Mouse (Mus musculus) liver, adult 2 months (tissue): ENCODE measurements around the gene Olfr716. TPM values are rescaled to one million over a fixed set of nuclear protein-coding genes. Genes with fewer than 3 reads are reported as not detected.
"Not testable (repeated sequence)": the region's sequence is repeated elsewhere in the genome, so short reads cannot be mapped to it uniquely, and the experiment has no call there.

Experiments
- DNase-seq: peaks from one replicate; pipeline ENCODE4 v3.0.0-alpha.2; 2011; ENCODE audit warnings: low read depth, low spot score; ENCODE audit errors: extremely low read depth
- H3K27ac ChIP-seq: fragments of 200-500 bp; replicated peaks from 2 replicates; pipeline ENCODE4 v1.5.1; 2012; ENCODE audit warnings: low read depth, mild to moderate bottlenecking, control low read depth, inconsistent platforms, low read length; ENCODE audit not compliant: insufficient read depth
- H3K27me3 ChIP-seq: fragments of 200-500 bp; 2 replicates; pipeline ENCODE4 v1.6.1; 2012; ENCODE audit warnings: mild to moderate bottlenecking, moderate library complexity, low read length, inconsistent platforms; ENCODE audit not compliant: control insufficient read depth, insufficient read depth
- H3K36me3 ChIP-seq: fragments of 200-500 bp; 2 replicates; pipeline ENCODE4 v1.6.1; 2012; ENCODE audit warnings: low read length, inconsistent platforms; ENCODE audit not compliant: control insufficient read depth, insufficient read depth
- H3K4me1 ChIP-seq: fragments of 200-500 bp; 2 replicates; pipeline ENCODE4 v1.6.1; 2011; ENCODE audit warnings: low read length; ENCODE audit not compliant: control insufficient read depth, insufficient read depth
- H3K4me3 ChIP-seq: fragments of 200-500 bp; 2 replicates; pipeline ENCODE4 v1.5.1; 2011; ENCODE audit warnings: low read depth, mild to moderate bottlenecking, control low read depth, low read length, moderate library complexity; ENCODE audit not compliant: insufficient read depth
- H3K79me2 ChIP-seq: fragments of 200-500 bp; 2 replicates; pipeline ENCODE4 v1.6.1; 2012; ENCODE audit warnings: inconsistent platforms, mild to moderate bottlenecking, low read length, moderate library complexity; ENCODE audit not compliant: control insufficient read depth, insufficient read depth
- H3K9ac ChIP-seq: fragments of 200-500 bp; 2 replicates; pipeline ENCODE4 v1.6.1; 2012; ENCODE audit warnings: low read depth, mild to moderate bottlenecking, control low read depth, inconsistent platforms, low read length
- CTCF ChIP-seq: fragments of 200-500 bp; IDR thresholded peaks from 2 replicates; pipeline ENCODE4 v1.5.1; 2011; ENCODE audit warnings: low read depth, low read length, control low read depth
- POLR2A ChIP-seq: fragments of 200-500 bp; IDR thresholded peaks from 2 replicates; pipeline ENCODE4 v1.6.1; 2011; ENCODE audit warnings: low read length, control low read depth; ENCODE audit not compliant: insufficient read depth; ENCODE audit errors: extremely low read depth
- WGBS: fragments of 180-500 bp; shearing (Covaris S2); methylation state at CpG from one replicate; pipeline ENCODE4 v1.1.7; 2018; 5-methylcytosine and 5-hydroxymethylcytosine counted together
- polyA plus RNA-seq: library from polyadenylated mRNA; depleted of rRNA; stranded (reverse); fragments of >200 nt; gene quantifications from 2 replicates; pipeline ENCODE4 v1.2.3, GENCODE M21; 2012; rRNA removed
- total RNA-seq: library from RNA; depleted of rRNA; stranded (reverse); fragments of >200 nt; gene quantifications from 2 replicates; pipeline ENCODE4 v1.2.3, GENCODE M21; 2014; rRNA removed

The Olfr716 gene
- not detected in 2 replicates for total RNA-seq
- polyA plus RNA-seq, result not detected in 2 replicates

DNA sequence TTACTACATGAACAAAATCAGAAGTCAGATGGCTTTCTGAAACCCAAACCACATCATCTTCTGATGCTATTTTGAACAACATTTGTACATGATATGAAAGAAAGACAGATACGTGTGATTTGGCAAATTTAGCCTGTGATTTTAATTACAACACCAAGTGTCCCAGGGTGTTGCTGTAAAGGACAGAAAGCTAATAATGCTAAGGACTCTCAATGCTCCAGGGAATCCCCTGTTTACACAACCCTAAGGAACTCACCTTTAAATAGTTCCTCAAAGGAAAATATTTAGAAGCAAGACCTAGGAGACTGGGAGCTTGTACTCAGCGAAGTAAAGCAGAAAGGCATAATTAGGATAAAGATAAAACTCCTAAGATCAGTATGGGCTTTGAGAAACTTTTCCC, at the start of gene Olfr716:
Olfr716 (plus strand) TSS at position 301 of the 400 bp plus-strand sequence.
- H3K79me2 ChIP-seq, H3K4me3 ChIP-seq, H3K27me3 ChIP-seq, H3K27ac ChIP-seq, H3K36me3 ChIP-seq, H3K9ac ChIP-seq, H3K4me1 ChIP-seq, DNase-seq: not testable (repeated sequence)
- 67% methylated on average over 2 of the region's 2 CpGs for WGBS

DNA sequence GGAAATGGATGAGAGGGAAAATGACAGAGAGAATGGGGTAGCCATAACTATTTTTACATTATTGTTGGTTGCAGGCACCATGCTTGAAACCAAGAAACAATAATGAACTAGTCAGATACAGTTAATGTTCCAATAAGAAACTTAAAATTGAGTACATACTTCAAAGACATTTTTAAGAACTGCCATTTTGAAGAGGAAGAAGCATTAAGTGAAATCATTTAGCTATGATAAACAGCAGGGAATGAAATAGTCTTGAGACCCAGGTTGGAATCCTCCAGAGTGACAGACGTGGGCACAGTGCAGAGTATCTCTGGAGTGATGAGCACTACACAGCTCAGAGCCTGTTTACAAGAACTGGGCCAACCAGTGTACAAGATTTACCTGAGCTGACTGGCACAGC, 45.2 kb upstream of the Olfr716 start, which contains the start of gene Olfr17:
Olfr17 (plus strand) TSS at position 301 of the 400 bp plus-strand sequence.
- TF ChIP-seq POLR2A, result no peak
- TF ChIP-seq CTCF, result no peak
- H3K4me3 ChIP-seq, result no peak within 1 kb of the TSS
- WGBS, result 24% methylated on average over 1 of the region's 1 CpGs
- no peak for DNase-seq
- no peaks in the 10 kb centered on the region for H3K36me3 ChIP-seq
- H3K4me1 ChIP-seq, result no peaks in the 10 kb centered on the region
- no peak within 1 kb of the TSS for H3K27ac ChIP-seq
- no peak within 1 kb of the TSS for H3K9ac ChIP-seq
- H3K79me2 ChIP-seq, result no peaks in the 10 kb centered on the region
- H3K27me3 ChIP-seq, result no peaks in the 10 kb centered on the region

DNA sequence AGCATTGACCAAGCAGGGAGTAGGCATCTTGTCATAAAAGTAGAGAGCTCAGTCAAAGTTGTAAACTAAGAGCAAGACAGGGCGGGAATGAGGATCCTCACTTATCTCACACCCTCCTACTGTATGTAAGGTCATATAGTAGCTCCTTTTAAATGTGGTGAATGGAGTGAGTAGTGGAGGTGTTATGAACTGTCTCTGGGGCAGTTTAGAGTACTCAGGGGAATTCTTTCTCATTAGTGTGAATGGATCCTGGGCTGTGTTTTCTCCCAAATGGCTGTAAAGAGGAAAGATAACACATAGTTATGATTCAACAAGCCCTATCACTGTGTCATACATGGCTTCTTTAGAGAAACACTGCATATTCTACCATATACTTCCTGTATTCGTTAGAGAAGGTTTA, 27.9 kb upstream of the Olfr716 start, which contains the start of gene Olfr715b:
Olfr715b (minus strand) TSS at position 101 of the 400 bp plus-strand sequence.
- DNase-seq, H3K36me3 ChIP-seq, H3K27ac ChIP-seq, H3K27me3 ChIP-seq, H3K4me3 ChIP-seq, H3K79me2 ChIP-seq, H3K4me1 ChIP-seq, H3K9ac ChIP-seq: not testable (repeated sequence)
- WGBS, result 81% methylated on average over 2 of the region's 2 CpGs

DNA sequence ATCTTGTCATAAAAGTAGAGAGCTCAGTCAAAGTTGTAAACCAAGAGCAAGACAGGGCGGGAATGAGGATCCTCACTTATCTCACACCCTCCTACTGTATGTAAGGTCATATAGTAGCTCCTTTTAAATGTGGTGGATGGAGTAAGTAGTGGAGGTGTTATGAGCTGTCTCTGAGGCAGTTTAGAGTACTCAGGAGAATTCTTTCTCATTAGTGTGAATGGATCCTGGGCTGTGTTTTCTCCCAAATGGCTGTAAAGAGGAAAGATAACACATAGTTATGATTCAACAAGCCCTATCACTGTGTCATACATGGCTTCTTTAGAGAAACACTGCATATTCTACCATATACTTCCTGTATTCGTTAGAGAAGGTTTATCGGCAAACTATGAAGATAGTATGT, 7.1 kb upstream of the Olfr716 start, which contains the start of gene Olfr715:
Olfr715 (minus strand) TSS at position 101 of the 400 bp plus-strand sequence.
- DNase-seq, H3K9ac ChIP-seq: not testable (repeated sequence)
- WGBS, result 76% methylated on average over 3 of the region's 3 CpGs

DNA sequence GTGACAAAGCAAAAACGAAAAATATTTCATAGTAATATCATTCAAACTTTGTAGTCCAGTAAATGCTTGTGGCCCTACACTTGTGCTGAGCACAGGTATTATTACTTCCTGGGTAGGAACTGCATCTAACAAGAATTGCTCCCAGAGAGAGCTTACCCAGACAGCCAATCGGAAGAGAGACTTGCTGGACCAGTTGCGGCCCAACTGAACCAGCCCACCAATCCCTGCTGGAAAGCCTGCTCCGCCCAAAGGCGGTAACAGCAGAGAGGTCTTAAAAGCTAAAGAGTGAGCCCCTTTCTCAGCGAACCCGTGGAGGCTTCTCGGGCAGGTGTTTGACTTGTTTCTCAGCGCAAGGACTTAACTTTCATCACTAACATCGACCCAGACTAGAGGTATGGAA, 28.6 kb downstream of the Olfr716 start, which contains the start of gene Nlrp14:
Nlrp14 (plus strand) TSS at position 301 of the 400 bp plus-strand sequence.
- WGBS, result 71% methylated on average over 10 of the region's 10 CpGs
- no peaks in the 10 kb centered on the region for H3K27me3 ChIP-seq
- no peaks in the 10 kb centered on the region for H3K36me3 ChIP-seq
- H3K79me2 ChIP-seq, result no peaks in the 10 kb centered on the region
- no peaks in the 10 kb centered on the region for H3K4me1 ChIP-seq
- TF ChIP-seq CTCF, result no peak
- no peak for TF ChIP-seq POLR2A
- H3K9ac ChIP-seq, result no peak within 1 kb of the TSS
- DNase-seq, result no peak
- H3K4me3 ChIP-seq, result no peak within 1 kb of the TSS
- no peak within 1 kb of the TSS for H3K27ac ChIP-seq

More for the DNA sequence above, 7.1 kb upstream of the Olfr716 start, which contains the start of gene Olfr715:
- not testable (repeated sequence) for H3K4me1 ChIP-seq, H3K4me3 ChIP-seq, H3K79me2 ChIP-seq, H3K27ac ChIP-seq, H3K27me3 ChIP-seq, H3K36me3 ChIP-seq

DNA sequence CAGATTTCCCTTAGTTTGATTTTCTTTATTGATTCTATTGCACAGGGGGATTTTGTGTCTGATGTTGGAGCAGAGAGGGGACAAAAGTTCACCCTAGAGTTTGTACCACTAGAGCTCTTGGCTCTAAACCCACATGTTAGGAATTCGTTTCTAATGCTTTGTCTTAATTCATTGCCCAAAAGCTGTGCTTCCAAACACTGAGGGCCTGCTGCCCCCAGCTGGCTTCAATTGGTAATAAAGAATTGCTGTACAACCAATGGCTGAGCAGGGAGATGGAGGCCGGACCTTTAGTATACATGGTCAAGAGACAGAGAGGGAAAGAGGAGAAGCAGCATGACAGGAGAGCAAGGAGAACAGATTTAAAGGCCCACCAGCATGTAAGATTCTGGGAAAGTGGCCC, 42.3 kb downstream of the Olfr716 start:
- no peak for DNase-seq
- no peaks in the 10 kb centered on the region for H3K36me3 ChIP-seq
- H3K27me3 ChIP-seq, result 0 out of 2 replicates have a peak, but pooled peaks cover 2% of the 10 kb centered on the region
- no peak overlapping the region for H3K4me3 ChIP-seq
- no peak overlapping the region for H3K27ac ChIP-seq
- H3K9ac ChIP-seq, result no peak overlapping the region
- H3K79me2 ChIP-seq, result no peaks in the 10 kb centered on the region
- 35% methylated on average over 2 of the region's 2 CpGs for WGBS
- TF ChIP-seq POLR2A (no peak), CTCF (no peak)
- no peaks in the 10 kb centered on the region for H3K4me1 ChIP-seq

Other genes starting within 250 kb of the Olfr716 start
- gene Olfr707, start 237.1 kb upstream of the Olfr716 start, total RNA-seq, result not detected in 2 replicates
- gene Olfr707, start 237.1 kb upstream of the Olfr716 start, polyA plus RNA-seq, result not detected in 2 replicates
- gene Olfr1532-ps1, start 230.3 kb upstream of the Olfr716 start, total RNA-seq, result not detected in 2 replicates
- gene Olfr1532-ps1, start 230.3 kb upstream of the Olfr716 start, polyA plus RNA-seq, result not detected in 2 replicates
- not detected in 2 replicates for gene Olfr709-ps1, start 206.1 kb upstream of the Olfr716 start, total RNA-seq
- gene Olfr709-ps1, start 206.1 kb upstream of the Olfr716 start, polyA plus RNA-seq, result not detected in 2 replicates
- not detected in 2 replicates for gene Olfr710, start 190.0 kb upstream of the Olfr716 start, total RNA-seq
- not detected in 2 replicates for gene Olfr710, start 190.0 kb upstream of the Olfr716 start, polyA plus RNA-seq
- not detected in 2 replicates for gene Olfr6, start 174.4 kb upstream of the Olfr716 start, total RNA-seq
- not detected in 2 replicates for gene Olfr6, start 174.4 kb upstream of the Olfr716 start, polyA plus RNA-seq
- not detected in 2 replicates for gene Olfr711, start 162.9 kb upstream of the Olfr716 start, total RNA-seq
- gene Olfr711, start 162.9 kb upstream of the Olfr716 start, polyA plus RNA-seq, result not detected in 2 replicates
- gene Olfr2, start 132.3 kb upstream of the Olfr716 start, total RNA-seq, result not detected in 2 replicates
- not detected in 2 replicates for gene Olfr2, start 132.3 kb upstream of the Olfr716 start, polyA plus RNA-seq
- not detected in 2 replicates for gene Olfr713, start 107.2 kb upstream of the Olfr716 start, total RNA-seq
- gene Olfr713, start 107.2 kb upstream of the Olfr716 start, polyA plus RNA-seq, result not detected in 2 replicates
- gene Olfr714, start 67.3 kb upstream of the Olfr716 start, total RNA-seq, result not detected in 2 replicates
- gene Olfr714, start 67.3 kb upstream of the Olfr716 start, polyA plus RNA-seq, result not detected in 2 replicates
- not detected in 2 replicates for gene Olfr17, start 45.1 kb upstream of the Olfr716 start, total RNA-seq
- not detected in 2 replicates for gene Olfr17, start 45.1 kb upstream of the Olfr716 start, polyA plus RNA-seq
- gene Olfr715b, start 28.0 kb upstream of the Olfr716 start, total RNA-seq, result not detected in 2 replicates
- gene Olfr715b, start 28.0 kb upstream of the Olfr716 start, polyA plus RNA-seq, result not detected in 2 replicates
- not detected in 2 replicates for gene Olfr715, start 7.2 kb upstream of the Olfr716 start, total RNA-seq
- not detected in 2 replicates for gene Olfr715, start 7.2 kb upstream of the Olfr716 start, polyA plus RNA-seq
- gene Nlrp14, start 28.7 kb downstream of the Olfr716 start, total RNA-seq, result not detected in 2 replicates
- not detected in 2 replicates for gene Nlrp14, start 28.7 kb downstream of the Olfr716 start, polyA plus RNA-seq
- gene Rbmxl2, start 71.1 kb downstream of the Olfr716 start, total RNA-seq, result not detected in 2 replicates
- not detected in 2 replicates for gene Rbmxl2, start 71.1 kb downstream of the Olfr716 start, polyA plus RNA-seq
- 0.28 and 0.74 TPM in 2 replicates for gene Syt9, start 232.4 kb downstream of the Olfr716 start, total RNA-seq
- 0.45 and 0.47 TPM in 2 replicates for gene Syt9, start 232.4 kb downstream of the Olfr716 start, polyA plus RNA-seq